ENCODE assay signal across 8 mouse cellular contexts in genomic region chr6:70811557-70812525, GRCm38 (mm10). TPM values are rescaled to one million over a fixed set of nuclear protein-coding genes. Genes with fewer than 3 reads are reported as not detected.
DNase-seq lines count a peak whose midpoint lies in the region; ATAC-seq and TF ChIP-seq lines count a peak whose summit lies in the region.

No protein-coding gene starts in this region.

- peak; percentile 88 for TF ChIP-seq CTCF in embryonic fibroblast, embryonic 13.5 days (IDR thresholded peaks at IDR 0.05; ENCODE audit: borderline replicate concordance, insufficient read depth, low read length)

- H3K4me1 ChIP-seq in ES-E14 (ENCODE audit: control insufficient read depth in 2 of 2, insufficient read depth in 2 of 2, low read length in 2 of 2, poor library complexity in 1 of 2), result no peaks in the 10 kb centered on the region
- peaks cover 6% of the 10 kb centered on the region for H3K4me1 ChIP-seq in embryonic fibroblast, embryonic 13.5 days (ENCODE audit: control insufficient read depth, insufficient read depth, low read length)
- H3K4me1 ChIP-seq in heart, embryonic 13.5 days, result peaks cover 11% of the 10 kb centered on the region

- peak; percentile 60 for DNase-seq in ES-E14 (ENCODE audit: low read depth, low spot score)
- peak; percentile 77 for DNase-seq in adrenal gland, postnatal 25 days
- peak; percentile 44 to 87 for DNase-seq in layer of hippocampus, adult 8-10 months (ENCODE audit: low spot score in 2 of 2)
- DNase-seq in lung, postnatal 10 days, result peak; percentile 86
- DNase-seq in right cerebral cortex, postnatal 14 days, result peak; percentile 79
- DNase-seq in yolk sac, embryonic 10.5 days (ENCODE audit: low spot score), result peak; percentile 71

- H3K4me2 ChIP-seq in heart, embryonic 13.5 days, result no peak overlapping the region

- 0 out of 2 replicates have a peak, but pooled peaks cover 4% of the 10 kb centered on the region for H3K27me3 ChIP-seq in heart, embryonic 13.5 days (replicated peaks)

- no peak for ATAC-seq in heart, embryonic 13.5 days (ENCODE audit: extremely low read depth, insufficient number of reproducible peaks, low FRiP score, low TSS enrichment)

- H3K36me3 ChIP-seq in ES-E14 (ENCODE audit: control insufficient read depth, insufficient read depth, low read length, poor library complexity, severe bottlenecking), result no peaks in the 10 kb centered on the region
- H3K36me3 ChIP-seq in heart, embryonic 13.5 days, result no peaks in the 10 kb centered on the region

- H3K27ac ChIP-seq in ES-E14 (ENCODE audit: insufficient read depth, low read depth, low read length, poor library complexity, severe bottlenecking), result no peak overlapping the region
- H3K27ac ChIP-seq in embryonic fibroblast, embryonic 13.5 days (ENCODE audit: insufficient read depth, low read length), result peak overlapping the region; percentile 88
- H3K27ac ChIP-seq in heart, embryonic 13.5 days (replicated peaks), result peak overlapping the region; percentile 70

- H3K9me3 ChIP-seq in ES-E14 (ENCODE audit: control insufficient read depth, insufficient read depth, low read depth, low read length), result no peaks in the 10 kb centered on the region
- no peaks in the 10 kb centered on the region for H3K9me3 ChIP-seq in heart, embryonic 13.5 days

- 9% methylated on average over 6 of the region's 6 CpGs for WGBS in heart, embryonic 13.5 days

- no peak overlapping the region for H3K4me3 ChIP-seq in ES-E14 (ENCODE audit: insufficient read depth in 1 of 2, low read depth in 1 of 2, low read length in 2 of 2, poor library complexity in 1 of 2, severe bottlenecking in 1 of 2)
- H3K4me3 ChIP-seq in embryonic fibroblast, embryonic 13.5 days (ENCODE audit: insufficient read depth, low read length), result no peak overlapping the region
- H3K4me3 ChIP-seq in heart, embryonic 13.5 days, result no peak overlapping the region

- H3K9ac ChIP-seq in ES-E14 (ENCODE audit: insufficient read depth, low read depth, low read length, poor library complexity, severe bottlenecking), result no peak overlapping the region
- H3K9ac ChIP-seq in heart, embryonic 13.5 days, result no peak overlapping the region

- in situ Hi-C loops in ES-E14 (cut with MboI; ENCODE audit: low sequenced_read_pairs in 2 of 2, unreplicated experiment in 2 of 2), result no loop called here

- TF ChIP-seq POLR2A in embryonic fibroblast, embryonic 13.5 days (IDR thresholded peaks at IDR 0.05; ENCODE audit: low read depth, low read length), result no peak

TF ChIP-seq in ES-E14, 5 proteins besides CTCF, POLR2A, EP300 and RAD21:
- TF ChIP-seq CHD2 (IDR thresholded peaks at IDR 0.05; ENCODE audit: low read depth, low read length), result no peak
- TF ChIP-seq MAFK (IDR thresholded peaks at IDR 0.05; ENCODE audit: insufficient read depth, low read depth, low read length), result peak; percentile 97
- TF ChIP-seq HCFC1 (IDR thresholded peaks at IDR 0.05; ENCODE audit: borderline replicate concordance, insufficient read depth, low read length), result no peak
- 0 out of 2 replicates have a peak, but pooled peaks have one; percentile 39 for TF ChIP-seq ZC3H11A (IDR thresholded peaks at IDR 0.05; ENCODE audit: borderline replicate concordance, low read depth, low read length)
- TF ChIP-seq ZNF384 (IDR thresholded peaks at IDR 0.05; ENCODE audit: low read depth, low read length), result no peak

RNA-seq across cellular contexts. Expression of gene Rpia, which starts 19.8 kb away (rescaled TPM):
- 8.0 and 11.0 TPM in 2 replicates for total RNA-seq in ES-E14 (2012; rRNA removed)
- 22.0 and 26.2 TPM in 2 replicates for total RNA-seq in adrenal gland, postnatal 25 days (2021)
- 7.8 TPM in 2 replicates for polyA plus RNA-seq in embryonic fibroblast, embryonic 13.5 days (2011; ENCODE audit: insufficient read length, low read depth, missing spikeins)
- polyA plus RNA-seq in heart, embryonic 13.5 days (2015; fragmentation: Nextera tagmentation; extraction: Ambion mirVana), result 1.0 and 1.1 TPM in 2 replicates
- total RNA-seq in layer of hippocampus, adult 8-10 months (2022), result 10 to 100 TPM; 12.9 to 17.6 (median 14.5) TPM

RNA-seq across cellular contexts. Expression of gene Eif2ak3, which starts 32.5 kb away (rescaled TPM):
- total RNA-seq in ES-E14 (2012; rRNA removed), result 33.9 and 53.9 TPM in 2 replicates
- total RNA-seq in adrenal gland, postnatal 25 days (2021), result 19.1 and 22.6 TPM in 2 replicates
- polyA plus RNA-seq in embryonic fibroblast, embryonic 13.5 days (2011; ENCODE audit: insufficient read length, low read depth, missing spikeins), result 21.7 and 23.8 TPM in 2 replicates
- 5.7 and 6.0 TPM in 2 replicates for polyA plus RNA-seq in heart, embryonic 13.5 days (2015; fragmentation: Nextera tagmentation; extraction: Ambion mirVana)
- 10 to 100 TPM; 20.5 to 24.2 (median 23.1) TPM for total RNA-seq in layer of hippocampus, adult 8-10 months (2022)
